Mouse (Mus musculus) CH12.LX (cell line): ENCODE measurements at regions not wholly inside any gene's neighbourhood (a gene's known extent, or its start where the extent isn't known, plus 50 kb on each side); places are given as distances from the start of the nearest gene placed in this dataset.

ENCODE experiments used
- CHD1 ChIP-seq: IDR thresholded peaks from 2 replicates; pipeline ENCODE4 v1.6.1; 2012; ENCODE audit warnings: low read depth, low read length, improper control_type of control experiment, inconsistent platforms
- CTCF ChIP-seq, 2 experiments: IDR thresholded peaks in 1 of 2; conservative IDR thresholded peaks in 1 of 2; 2 replicates each; pipeline ENCODE4 v1.5.1; 2011 to 2012; ENCODE audit warnings: low read depth in 2 of 2, low read length in 2 of 2, improper control_type of control experiment in 1 of 2, inconsistent platforms in 1 of 2, mild to moderate bottlenecking in 1 of 2, moderate library complexity in 1 of 2
- EP300 ChIP-seq: IDR thresholded peaks from 2 replicates; pipeline ENCODE4 v1.6.1; 2011; ENCODE audit warnings: low read length, improper control_type of control experiment
- MAFK ChIP-seq: IDR thresholded peaks from 2 replicates; pipeline ENCODE4 v1.6.1; 2011; ENCODE audit warnings: low read length, improper control_type of control experiment; ENCODE audit not compliant: insufficient replicate concordance
- MAX ChIP-seq: IDR thresholded peaks from 2 replicates; pipeline ENCODE4 v1.6.1; 2011; ENCODE audit warnings: low read length, improper control_type of control experiment
- MXI1 ChIP-seq: IDR thresholded peaks from 2 replicates; pipeline ENCODE4 v1.6.1; 2011; ENCODE audit warnings: mild to moderate bottlenecking, low read depth, low read length, improper control_type of control experiment
- POLR2A ChIP-seq: IDR thresholded peaks from 2 replicates; pipeline ENCODE4 v1.6.1; 2011; ENCODE audit warnings: low read depth, mild to moderate bottlenecking, improper control_type of control experiment, low read length
- POLR2AphosphoS2 ChIP-seq: IDR thresholded peaks from 2 replicates; pipeline ENCODE4 v1.6.1; 2011; ENCODE audit warnings: low read depth, low read length, improper control_type of control experiment
- SIN3A ChIP-seq: IDR thresholded peaks from 2 replicates; pipeline ENCODE4 v1.6.1; 2012; ENCODE audit warnings: low read length, improper control_type of control experiment, inconsistent platforms
- ZC3H11A ChIP-seq: IDR thresholded peaks from 2 replicates; pipeline ENCODE4 v1.6.1; 2012; ENCODE audit warnings: low read depth, mild to moderate bottlenecking, inconsistent platforms, low read length, improper control_type of control experiment
- ZNF384 ChIP-seq: IDR thresholded peaks from 2 replicates; pipeline ENCODE4 v1.6.1; 2012; ENCODE audit warnings: low read depth, low read length, improper control_type of control experiment, inconsistent platforms

DNA sequence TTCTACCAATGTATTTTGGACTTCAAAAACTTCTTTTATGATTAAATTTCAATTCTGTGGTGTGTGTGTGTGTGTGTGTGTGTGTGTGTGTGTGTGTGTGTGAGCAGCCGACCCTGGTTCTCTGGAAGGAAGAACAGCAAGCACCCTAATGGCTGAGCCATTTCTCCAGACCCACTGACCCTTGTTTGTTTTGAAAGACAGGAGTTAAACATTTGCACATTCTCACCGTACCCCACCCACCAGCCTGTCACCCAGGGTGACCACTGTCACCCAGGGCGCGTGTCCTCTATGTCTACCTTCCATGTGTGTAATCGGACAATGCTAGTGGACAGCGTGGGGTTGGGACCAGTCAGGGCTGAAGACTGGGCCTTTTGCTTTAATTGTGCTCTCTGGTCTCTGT, 60.0 kb upstream of the Wdr26 start:
- TF ChIP-seq SIN3A (no peak), MAX (no peak), MAFK (no peak), POLR2A (no peak), CHD1 (no peak), ZNF384 (no peak), MXI1 (no peak), CTCF (conservative IDR thresholded peaks at IDR 0.05 in 1 of 2, IDR thresholded peaks at IDR 0.05 in 1 of 2; ENCODE audit: low read depth in 2 of 2, low read length in 2 of 2) (no peak), EP300 (no peak), ZC3H11A (no peak), POLR2AphosphoS2 (no peak)
